Mouse (Mus musculus): ENCODE measurements around the gene Plekha1.

The Plekha1 gene

DNA sequence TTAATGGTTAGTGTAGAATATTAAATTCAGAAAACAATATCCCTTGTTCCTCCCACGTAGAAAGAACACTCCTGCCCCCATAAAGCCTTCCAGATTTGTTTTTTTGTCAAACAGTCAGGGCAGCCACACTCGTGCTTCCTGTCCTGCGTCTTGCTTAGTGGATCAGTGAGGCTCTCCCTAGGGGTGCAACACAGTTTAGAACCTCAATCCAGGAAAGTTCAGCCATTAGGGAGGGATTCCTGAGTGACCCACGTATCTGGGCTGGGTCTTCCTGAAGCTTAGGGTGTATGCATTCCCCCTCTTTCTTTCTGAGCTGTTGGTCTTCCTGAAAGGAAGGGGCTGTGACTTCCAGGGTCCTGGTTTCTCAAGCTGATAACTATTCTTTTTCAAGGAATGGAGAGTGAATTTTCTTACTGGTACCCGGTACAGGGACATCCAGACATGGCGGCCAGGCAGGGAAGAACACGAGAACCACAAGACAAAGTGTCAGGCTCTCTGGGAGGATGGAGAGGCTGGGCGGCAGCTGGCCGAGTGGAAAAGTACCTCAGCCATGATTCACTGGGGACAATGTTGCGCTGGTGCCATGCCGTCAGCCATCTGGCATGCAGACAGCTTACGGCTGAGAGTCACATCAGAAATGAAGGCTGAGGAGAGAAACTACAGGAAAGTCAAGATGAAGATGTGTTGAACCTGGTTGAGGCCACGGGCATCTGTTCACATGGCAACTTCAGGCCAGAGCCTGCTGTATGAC lies 57.6 kb downstream of the Plekha1 start:
- DNase-seq = peak; percentile 45 to 53

DNA sequence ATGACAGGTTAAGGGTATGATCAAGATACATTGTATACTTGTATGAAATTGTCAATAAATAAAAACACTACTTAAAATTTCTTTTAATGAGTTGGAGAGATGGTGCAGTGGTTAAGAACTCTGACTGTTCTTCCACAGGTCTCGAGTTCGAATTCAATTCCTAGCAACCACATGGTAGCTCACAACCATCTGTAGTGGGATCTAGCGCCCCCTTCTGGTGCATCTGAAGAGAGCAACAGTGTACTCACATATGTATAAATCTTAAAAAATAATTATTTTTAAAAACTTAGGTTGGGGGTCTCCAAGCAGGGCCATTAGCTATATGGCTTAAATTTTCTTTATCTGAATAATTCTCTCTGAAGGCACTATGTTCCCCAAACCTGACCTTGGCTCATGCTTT lies 64.8 kb downstream of the Plekha1 start:
- no peak for DNase-seq

DNA sequence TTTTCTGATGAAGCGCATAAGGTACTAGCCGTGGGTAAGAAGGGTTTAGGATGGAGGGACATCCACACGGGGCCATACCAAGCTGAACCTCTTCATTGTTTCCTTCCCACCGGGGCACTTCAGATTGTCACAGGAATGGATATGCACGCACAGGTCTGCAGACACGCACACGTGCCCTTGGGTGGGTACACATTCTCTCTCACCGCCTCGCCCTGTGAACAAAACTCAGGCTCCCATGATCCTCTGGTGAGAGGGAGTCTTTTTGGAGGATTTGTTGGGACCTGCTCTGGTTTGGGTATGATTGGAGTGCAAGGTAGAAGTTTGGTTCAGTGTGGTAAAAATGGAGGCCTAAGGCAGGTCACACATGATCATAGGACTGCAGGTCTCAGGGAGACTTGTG lies 67.4 kb downstream of the Plekha1 start:
- no peak for DNase-seq

DNA sequence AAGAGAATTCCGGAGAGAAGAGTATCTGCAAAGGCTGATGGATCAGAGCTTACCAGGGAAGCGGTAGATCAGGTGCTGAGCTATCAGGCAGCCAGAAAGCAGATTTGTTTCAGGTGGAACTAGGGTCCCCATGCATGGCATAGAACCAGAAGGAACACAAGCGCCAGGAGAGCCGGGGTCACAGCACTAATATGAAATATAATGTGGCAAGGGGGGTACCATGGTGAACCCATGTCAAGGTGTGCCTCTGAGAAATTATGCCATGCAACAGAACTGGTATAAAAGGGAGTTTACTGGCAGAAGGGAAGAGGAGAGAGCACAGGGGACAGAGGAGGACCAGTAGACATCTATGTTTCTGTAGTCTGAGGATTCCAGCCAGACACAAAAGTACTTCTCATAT lies 69.1 kb downstream of the Plekha1 start:
- no peak for DNase-seq

DNA sequence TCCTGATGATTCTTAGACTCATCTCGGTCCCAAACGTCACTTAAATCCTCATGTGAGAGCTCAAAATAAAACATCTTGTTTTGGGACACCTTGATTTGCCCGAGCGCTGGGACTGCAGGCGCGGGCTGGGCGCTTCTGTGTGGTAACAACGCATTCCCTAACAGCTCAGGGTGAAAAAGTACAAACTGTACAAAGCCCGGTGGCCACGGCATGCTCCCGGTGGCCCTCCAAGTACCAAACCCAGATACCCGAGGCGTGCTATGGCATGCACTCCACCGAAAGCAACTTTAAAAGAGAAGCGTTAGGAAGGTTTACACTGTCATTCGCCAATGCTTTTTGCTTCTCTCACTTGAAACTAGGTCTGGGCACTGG lies 69.9 kb downstream of the Plekha1 start:
- DNase-seq = no peak

DNA sequence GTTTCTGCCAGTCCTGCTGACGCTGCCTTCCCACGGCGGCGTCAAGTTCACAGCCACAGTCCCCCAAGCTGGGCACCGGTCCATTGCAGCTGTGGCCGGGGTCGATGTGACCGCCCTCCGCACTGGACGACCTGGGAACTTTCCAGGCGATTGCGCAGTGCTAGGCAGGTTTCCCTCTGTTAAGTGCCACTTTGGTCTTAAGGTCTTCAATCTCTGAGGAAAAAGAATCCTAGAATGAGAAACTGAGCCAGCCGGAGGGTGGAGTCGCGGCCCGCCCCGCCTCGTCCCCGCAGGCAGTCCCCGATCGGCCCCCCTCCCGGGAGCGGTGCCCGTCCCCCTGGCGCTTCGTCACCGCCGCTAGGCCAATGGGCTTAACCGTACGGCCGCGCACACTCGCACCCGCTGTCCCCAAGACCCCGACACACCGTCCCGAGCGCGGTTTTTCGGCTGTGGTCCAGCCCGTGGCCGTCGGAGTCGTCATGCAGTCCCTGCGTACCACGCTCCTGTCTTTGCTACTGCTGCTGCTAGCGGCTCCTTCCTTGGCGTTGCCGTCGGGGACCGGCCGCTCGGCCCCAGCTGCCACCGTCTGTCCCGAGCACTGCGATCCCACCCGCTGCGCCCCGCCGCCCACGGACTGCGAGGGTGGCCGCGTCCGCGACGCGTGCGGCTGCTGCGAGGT lies 70.4 kb downstream of the Plekha1 start, which contains the start of gene Htra1:
Gene Htra1, plus strand, starts transcription at position 319 of the 679 bp plus-strand sequence.
- peak; percentile 58 to 61 for DNase-seq

DNA sequence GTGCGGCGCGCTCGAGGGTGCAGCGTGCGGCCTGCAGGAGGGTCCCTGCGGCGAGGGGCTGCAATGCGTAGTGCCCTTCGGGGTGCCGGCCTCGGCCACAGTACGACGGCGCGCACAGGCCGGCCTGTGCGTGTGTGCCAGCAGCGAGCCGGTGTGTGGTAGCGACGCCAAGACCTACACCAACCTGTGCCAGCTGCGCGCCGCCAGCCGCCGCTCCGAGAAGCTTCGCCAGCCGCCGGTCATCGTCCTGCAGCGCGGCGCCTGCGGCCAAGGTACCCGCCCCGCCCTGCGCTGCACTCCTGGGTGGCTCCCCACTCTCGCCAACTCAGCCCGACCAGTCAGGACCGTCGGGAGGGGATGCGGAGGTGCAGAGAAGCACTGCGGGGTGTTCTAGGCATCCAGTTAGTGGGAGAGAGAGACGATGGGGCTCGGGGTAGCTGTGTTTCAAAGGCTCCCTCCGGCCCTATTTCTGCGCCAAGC lies 71.0 kb downstream of the Plekha1 start:
- no peak for DNase-seq

DNA sequence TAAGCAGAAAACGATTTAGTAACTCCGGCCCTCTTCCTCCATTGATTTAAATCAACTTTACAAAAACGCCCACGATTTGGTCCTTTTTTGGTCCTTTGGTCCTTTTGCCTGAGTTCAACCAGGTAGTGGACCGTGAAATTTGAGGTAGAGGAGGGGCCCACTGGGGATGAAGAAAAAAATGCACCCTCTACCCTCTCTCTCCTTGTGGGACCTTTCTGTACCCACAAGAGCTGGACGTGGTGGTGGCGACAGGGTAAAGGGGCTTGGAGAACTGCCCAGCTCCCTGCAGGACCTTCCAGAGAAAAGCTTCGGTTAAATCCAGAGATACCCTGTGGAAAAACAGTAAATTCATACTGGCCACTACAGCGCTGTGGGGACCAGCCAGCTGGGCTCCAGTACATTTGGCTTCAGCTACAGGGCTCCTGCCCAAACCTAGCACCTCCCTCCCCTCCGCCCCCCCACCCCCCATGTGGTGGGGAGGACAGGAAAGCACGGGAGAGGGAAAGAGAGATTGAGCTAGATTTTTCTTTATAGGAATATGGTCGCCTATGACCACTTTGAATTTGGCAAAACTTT lies 71.8 kb downstream of the Plekha1 start:
- no peak for DNase-seq

DNA sequence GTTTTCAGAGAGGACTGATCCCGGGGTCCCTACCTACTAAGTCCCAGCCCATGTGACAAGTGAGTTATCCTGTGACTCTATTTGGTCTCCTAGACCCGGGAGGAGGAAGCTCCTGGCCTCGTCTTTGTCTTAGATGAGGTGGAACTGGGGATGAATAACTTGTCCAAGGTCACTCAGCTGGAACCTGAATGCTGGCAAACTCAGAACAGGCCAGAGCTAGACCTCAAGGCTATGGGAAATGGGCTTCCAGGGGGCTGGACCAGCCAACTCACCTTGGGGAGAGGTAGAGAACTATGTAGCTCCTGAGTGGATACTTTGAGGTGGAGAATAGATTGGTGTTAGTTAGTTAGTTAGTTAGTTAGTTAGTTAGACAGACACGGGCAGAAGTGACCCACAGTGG lies 72.4 kb downstream of the Plekha1 start:
- no peak for DNase-seq

DNA sequence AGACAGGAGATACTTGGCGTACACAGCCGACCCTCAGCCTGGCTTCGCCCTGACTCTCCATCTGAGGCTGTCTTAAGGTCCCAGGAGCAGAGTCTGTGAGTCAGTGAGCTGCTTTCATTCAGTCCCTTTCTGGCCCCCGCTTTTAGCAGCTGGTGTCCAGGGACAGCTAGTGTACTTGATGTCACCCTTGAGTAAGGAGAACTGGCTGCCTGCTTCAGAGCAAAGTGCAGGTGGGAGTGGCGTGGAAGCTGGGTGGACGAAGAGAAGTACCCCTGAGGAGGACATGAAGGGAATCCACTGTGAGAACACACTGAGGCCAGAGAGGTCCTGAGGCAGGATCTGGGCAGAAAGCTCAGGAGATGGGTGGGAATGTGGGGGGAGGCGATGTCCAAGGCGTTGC lies 73.3 kb downstream of the Plekha1 start:
- DNase-seq = no peak

DNA sequence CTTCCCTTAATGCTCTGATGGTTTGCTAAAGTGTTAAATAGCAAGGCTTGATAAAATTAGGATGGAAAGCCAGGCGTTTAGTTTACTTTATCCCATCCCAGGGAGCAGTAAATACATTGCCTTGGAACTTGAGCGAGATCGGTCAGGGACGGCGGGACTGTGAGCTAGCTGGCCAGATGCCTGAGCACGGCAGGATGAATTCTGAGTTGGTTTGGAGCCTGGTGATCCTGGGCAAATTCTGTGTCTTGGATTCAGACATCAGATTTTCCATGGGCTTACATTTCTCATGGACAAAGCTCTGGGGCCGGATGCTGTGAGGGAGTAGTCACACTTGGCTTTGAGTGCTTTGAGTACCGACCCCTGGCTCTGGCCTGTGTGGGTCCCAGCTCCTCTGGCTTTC lies 75.2 kb downstream of the Plekha1 start:
- peak; percentile 46 for DNase-seq

DNA sequence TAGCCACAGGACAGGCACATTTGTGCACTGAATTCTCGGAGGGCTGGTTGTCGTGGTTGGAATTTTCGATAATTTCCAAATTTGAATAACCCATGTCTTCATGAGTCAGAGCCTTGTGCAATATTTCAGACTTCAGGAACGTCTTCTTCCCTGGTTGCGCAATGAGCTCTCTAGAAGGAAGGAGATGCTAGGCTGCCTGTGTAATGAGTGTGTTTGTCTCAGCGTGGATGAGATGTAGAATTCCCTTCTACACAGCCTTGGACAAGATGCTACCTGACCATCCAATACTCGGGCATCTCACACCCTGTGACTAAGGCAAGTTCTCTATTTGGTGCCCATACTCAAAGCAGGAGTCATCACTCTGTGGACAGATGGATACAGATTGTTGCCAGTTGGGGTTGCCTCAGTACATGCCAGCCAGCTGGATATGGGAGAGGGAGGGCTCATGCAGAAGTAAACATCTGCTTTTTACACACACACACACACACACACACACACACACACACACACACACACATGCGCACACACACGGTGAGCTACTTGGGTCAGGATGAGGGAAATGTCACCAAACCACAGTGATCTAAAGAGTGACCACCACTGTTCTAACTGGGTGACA lies 77.8 kb downstream of the Plekha1 start:
- DNase-seq = no peak

DNA sequence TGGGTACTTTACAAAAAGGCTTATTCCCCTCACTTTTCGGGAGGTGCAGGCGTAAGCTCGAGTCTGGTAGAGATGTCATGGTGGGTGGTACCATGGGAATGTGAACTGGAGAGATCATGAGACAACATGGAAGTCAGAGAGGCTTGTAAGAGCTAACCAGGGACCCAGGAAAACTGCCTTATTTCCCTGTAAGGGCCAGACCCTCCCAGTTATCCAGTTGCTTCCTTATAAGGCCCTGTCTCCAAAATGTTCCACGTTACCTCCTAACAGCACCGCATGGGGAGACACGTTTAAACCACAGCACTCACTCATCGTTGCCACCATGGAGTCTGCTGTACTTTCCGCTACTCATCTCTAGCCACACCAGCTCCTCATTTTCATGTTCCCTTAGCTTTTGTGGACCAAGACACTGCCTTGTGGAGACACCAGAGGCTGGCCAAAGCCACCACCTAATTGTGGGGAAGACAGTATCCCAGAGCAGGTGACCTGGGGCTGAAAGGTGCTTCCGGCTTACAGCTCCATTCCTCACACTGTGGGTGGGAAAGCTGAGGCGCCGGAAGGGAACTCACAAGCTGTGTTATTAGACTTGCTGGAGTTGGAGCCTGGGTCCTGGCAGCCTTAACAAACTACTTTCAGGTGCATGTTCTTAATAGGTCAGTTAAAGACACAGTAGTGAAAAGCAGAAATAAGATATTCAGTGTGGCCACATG lies 79.4 kb downstream of the Plekha1 start:
- DNase-seq = no peak

DNA sequence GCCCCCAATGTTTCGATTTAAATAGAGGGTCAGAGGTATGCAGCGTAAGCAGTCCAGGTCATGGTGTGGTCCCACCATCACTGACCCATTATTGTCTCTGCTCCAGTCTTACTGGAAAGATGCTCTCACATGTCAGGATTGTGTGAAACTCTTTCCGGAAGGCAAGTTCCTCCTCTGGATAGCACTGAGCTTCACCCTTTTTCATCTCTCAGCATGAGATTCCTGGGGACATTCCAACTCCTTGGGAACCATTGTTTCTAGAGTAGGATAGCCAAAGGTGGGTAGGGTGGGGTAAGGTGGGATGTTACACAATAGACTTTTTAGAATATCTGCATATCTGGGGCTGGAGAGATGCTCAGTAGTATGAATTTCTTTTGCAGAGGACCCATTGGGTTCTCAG lies 80.2 kb downstream of the Plekha1 start:
- DNase-seq = no peak

DNA sequence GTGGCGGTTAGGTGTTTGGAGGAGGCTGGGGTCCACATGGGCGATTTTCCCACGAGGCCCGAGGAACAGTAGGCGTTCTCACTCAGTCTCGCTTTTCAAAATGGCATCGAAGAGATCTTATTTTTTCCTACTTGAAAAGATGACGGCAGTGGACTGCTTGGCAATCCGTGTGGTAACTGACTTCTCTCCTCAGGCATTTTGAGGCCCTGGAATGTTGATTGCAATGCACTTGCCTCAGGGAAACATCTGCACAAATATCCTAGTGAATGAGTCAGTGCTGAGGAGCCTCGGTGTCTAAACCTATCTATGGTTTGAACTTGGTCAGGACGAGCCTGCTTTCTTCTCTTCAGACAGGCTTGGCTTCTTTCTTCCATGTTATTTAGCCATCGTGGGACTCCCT lies 80.7 kb downstream of the Plekha1 start:
- no peak for DNase-seq

DNA sequence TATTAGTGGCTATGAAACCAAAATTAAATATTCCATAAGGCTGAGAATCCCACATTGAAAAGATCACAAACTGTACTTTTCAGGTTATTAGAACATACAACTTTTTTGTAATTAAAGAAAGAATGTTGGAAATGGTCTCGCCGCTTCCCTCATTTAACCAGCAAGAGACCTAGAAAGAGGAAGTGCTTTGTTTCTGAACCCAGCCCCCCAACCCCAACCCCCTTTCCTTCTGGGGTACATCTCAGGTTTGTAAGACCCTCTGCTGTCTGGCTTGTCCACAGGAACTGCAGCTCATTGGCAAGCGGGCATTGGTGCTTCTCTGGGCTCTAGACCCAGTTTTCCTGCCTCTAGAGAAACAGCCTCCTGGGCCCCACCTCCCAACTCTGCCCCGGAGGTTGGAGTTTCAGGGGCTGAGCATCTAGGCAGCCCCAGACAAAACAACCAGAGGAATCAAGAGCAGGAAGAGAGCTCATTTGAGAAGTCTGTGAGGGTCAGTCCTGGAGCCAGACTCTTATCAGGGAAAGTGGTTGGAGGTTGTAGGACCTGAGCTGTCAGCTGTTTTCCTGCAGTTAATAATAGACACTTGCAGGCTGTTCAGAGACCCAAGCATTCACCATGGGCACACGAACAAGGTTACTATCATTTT lies 83.1 kb downstream of the Plekha1 start:
- DNase-seq = no peak

DNA sequence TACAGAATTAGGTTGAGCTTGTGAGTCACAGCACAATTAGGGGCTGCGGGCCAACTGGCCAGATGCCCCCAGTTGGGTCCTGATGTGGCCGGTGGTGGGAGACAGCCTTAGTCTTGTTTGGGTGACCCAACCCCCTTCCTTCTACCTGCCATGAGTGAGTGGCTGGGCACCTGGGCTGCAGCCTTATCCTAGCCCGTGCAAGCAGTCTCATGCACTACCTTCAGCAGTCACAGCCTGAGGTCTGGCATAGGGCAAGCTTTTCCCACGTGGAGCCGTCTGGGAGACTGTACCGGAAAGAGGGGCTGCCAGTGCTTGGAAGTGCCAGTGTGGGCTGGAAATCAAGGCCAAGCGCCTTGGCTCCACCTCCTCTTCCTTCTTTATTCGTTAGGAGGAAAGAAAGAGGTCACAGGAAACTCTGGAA lies 83.8 kb downstream of the Plekha1 start:
- peak; percentile 55 to 66 for DNase-seq

DNA sequence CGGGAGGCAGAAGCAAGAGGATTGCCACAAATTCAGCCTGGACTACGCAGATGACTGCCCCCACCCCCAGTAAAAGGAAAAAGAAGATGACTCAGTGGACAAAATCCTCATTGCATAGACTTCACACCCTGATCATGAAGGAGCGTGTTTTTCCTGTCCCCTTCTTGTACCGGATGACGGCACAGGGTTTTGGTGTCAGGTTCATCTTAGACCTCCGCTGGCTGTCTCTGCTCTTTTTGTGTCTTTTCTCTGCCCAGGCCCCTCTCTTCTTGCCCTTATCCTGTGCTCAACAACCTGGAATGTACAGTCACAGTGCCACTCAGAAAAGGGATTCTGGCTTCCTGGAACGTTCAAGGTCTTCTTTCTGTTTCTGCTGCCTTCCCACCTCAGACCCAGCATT lies 84.9 kb downstream of the Plekha1 start:
- DNase-seq = no peak

DNA sequence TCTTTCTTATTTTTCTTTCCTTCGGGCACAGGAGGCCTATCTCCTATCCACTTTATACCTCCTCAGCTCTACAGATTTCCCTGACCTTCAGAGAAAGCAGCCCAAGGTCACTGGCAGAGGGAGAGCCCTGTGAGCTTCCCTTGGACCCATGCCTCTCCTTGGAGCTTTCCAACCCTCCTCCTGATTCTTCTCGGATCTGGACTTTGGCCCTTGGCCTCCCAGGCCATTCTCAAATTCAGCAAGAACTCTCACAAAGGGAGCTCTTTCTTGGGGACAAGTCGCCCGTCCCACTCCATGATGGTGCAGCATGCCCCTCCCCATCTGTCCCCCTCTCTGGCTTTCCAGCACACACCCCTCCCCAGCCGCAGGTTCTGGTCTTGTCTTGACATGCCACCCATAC lies 85.4 kb downstream of the Plekha1 start:
- DNase-seq = no peak

DNA sequence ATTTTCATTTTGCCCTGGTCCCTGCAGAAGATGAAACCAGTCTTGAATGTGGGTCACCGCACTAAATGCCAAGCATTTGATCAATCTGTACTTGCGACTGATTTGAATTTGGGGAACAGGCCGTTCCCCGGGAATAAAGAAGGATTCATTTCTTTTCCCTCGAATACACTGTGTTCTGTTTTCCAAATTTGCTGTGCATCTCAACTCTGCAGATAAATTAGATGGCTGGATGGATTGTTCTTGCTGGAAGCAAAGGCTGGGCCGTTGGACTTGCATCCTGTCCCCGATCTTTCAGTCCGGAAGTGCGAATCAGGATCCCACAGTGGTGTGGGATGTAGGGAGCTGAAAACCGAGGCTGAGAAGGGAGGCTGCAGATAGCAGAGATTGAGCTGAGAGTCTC lies 87.8 kb downstream of the Plekha1 start:
- no peak for DNase-seq

DNA sequence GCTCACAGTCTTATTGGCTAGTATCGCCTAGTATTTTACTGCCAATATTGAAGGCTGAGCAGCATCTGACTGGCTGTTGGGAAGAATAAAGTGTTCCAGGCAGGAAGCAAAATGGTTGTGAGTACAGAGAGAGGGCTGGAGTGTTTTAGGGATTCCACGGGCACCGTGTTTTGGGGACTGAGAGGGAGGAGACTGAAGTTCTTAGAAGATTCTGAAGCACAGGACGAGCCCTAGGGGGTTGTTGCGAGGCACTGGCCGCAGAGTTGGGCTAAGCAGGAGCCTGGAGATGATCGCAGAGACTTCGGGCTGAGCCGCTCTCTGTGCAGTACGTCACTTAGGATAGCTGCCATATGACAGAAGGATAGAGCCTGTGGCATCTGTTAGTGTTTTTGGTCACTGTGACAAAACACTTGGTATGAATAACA lies 88.6 kb downstream of the Plekha1 start:
- peak; percentile 53 to 59 for DNase-seq

DNA sequence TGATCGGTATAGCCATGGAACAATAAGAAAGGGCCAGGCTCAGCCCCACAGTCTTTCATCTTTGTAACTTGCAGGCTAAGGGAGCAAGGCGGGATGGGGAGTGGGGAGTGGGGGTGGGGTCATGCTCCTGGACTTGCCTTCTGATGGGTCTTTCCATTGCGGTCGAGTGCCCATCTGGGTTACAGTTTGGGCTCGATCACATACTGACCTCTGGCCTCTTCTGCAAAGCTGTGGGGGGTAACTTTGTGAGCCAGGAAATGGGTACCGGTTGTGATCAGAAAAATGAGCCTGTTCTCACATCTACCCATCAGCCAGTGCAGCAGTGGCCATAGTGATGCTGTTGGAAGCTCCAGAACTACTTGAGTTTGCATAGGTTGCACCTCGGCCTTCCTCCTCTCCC lies 93.0 kb downstream of the Plekha1 start:
- no peak for DNase-seq
